Mouse (Mus musculus): ENCODE data around the gene Stxbp6. TPM values are rescaled to one million over a fixed set of nuclear protein-coding genes. Genes with fewer than 3 reads are reported as not detected.

Stxbp6 gene
- polyA plus RNA-seq, 1 experiment = 0.08 TPM

DNA sequence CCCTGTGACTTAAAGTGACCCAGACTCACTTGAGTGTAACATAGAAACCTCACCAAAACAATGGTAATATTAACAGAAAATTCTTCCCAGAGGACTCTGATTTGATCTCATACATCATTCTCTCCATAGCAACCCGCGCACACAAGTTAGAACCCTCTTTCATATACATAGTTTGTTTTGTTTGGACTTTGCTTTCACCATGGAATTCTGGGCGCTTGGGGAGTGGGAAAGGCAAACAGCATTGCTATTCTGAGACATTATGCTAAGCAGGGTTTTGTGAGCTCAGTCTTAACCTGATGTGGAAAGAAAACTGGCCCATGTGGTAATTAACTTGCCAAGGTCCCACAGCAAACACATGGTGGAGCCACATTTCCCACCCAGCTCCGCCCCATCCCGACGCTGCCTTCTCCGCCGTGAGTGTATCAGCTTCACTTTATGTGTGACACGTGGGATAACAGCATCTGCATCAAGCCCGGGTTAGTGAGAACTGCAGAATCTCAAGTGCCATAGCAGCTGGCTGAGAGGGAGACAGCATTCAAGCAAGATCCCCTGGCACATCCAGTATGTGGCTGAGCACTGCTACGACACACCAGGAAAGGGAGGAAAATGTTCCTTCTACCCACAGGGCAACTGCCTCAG is 7.3 kb downstream of the Stxbp6 start:
- Histone ChIP-seq H3K27me3 (ENCODE audit: control insufficient read depth, insufficient read depth, insufficient read length) (no peaks in the 10 kb centered on the region), H3ac (ENCODE audit: control insufficient read depth, insufficient read length, low read depth) (no peak overlapping the region), H3K79me2 (ENCODE audit: control insufficient read depth, insufficient read depth) (no peaks in the 10 kb centered on the region), H3K4me3 (ENCODE audit: insufficient read depth, poor library complexity, severe bottlenecking) (no peak overlapping the region), H3K36me3 (ENCODE audit: control insufficient read depth, insufficient read depth) (no peaks in the 10 kb centered on the region), H3K79me3 (ENCODE audit: low read depth) (no peaks in the 10 kb centered on the region)
- TF ChIP-seq CEBPB (IDR thresholded peaks at IDR 0.05; ENCODE audit: low read depth) = no peak
- no peak for TF ChIP-seq FOSL1 (IDR thresholded peaks at IDR 0.05; ENCODE audit: insufficient read depth, low read length, poor library complexity, severe bottlenecking)
- TF ChIP-seq USF1 (IDR thresholded peaks at IDR 0.05; ENCODE audit: low read depth) = no peak
- TF ChIP-seq MYOD1 (IDR thresholded peaks at IDR 0.05; ENCODE audit: control insufficient read depth, insufficient read length, low read depth) = no peak
- TF ChIP-seq MAX (IDR thresholded peaks at IDR 0.05) = no peak
- TF ChIP-seq MYOG (IDR thresholded peaks at IDR 0.05; ENCODE audit: control insufficient read depth, extremely low read depth, insufficient read length) = no peak

GRCm38 (mm10) chr12:45063606-45064005 is 10.9 kb downstream of the Stxbp6 start:
- Histone ChIP-seq H3K79me3 (ENCODE audit: low read depth) (no peaks in the 10 kb centered on the region), H3K36me3 (ENCODE audit: control insufficient read depth, insufficient read depth) (no peaks in the 10 kb centered on the region), H3K79me2 (ENCODE audit: control insufficient read depth, insufficient read depth) (no peaks in the 10 kb centered on the region), H3K27me3 (ENCODE audit: control insufficient read depth, insufficient read depth, insufficient read length) (no peaks in the 10 kb centered on the region), H3ac (ENCODE audit: control insufficient read depth, insufficient read length, low read depth) (no peak overlapping the region), H3K4me3 (ENCODE audit: insufficient read depth, poor library complexity, severe bottlenecking) (no peak overlapping the region)
- no peak for TF ChIP-seq FOSL1 (IDR thresholded peaks at IDR 0.05; ENCODE audit: insufficient read depth, low read length, poor library complexity, severe bottlenecking)
- TF ChIP-seq MAX (IDR thresholded peaks at IDR 0.05) = no peak
- TF ChIP-seq CTCF (IDR thresholded peaks at IDR 0.05; ENCODE audit: control insufficient read depth, insufficient read depth, insufficient read length) = no peak
- no peak for TF ChIP-seq MYOD1 (IDR thresholded peaks at IDR 0.05; ENCODE audit: control insufficient read depth, insufficient read length, low read depth)
- TF ChIP-seq USF1 (IDR thresholded peaks at IDR 0.05; ENCODE audit: low read depth) = no peak
- no peak for TF ChIP-seq CEBPB (IDR thresholded peaks at IDR 0.05; ENCODE audit: low read depth)
- TF ChIP-seq MYOG (IDR thresholded peaks at IDR 0.05; ENCODE audit: control insufficient read depth, extremely low read depth, insufficient read length) = no peak

DNA sequence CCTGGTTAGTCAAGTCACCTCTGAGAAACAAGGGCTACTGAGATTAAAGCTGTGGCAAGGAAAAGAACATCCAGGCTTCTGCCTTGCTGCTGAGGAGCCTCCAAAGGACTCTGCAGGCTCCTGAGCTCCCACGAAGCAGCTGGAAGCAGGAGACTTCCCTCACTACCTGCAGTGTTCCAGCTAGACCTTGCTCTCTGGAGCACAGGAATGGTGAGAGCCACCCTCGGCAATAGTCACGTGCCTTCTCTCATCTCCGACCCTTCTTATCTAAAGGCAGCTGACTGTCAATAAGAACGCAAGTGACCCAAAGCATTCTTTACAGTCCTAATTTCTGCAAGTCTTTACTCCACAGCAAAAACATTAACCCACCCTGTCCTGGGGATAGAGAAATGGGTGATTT is 13.2 kb downstream of the Stxbp6 start:
- TF ChIP-seq CEBPB (IDR thresholded peaks at IDR 0.05; ENCODE audit: low read depth) (no peak), MYOD1 (IDR thresholded peaks at IDR 0.05; ENCODE audit: control insufficient read depth, insufficient read length, low read depth) (no peak), CTCF (IDR thresholded peaks at IDR 0.05; ENCODE audit: control insufficient read depth, insufficient read depth, insufficient read length) (no peak), MYOG (IDR thresholded peaks at IDR 0.05; ENCODE audit: control insufficient read depth, extremely low read depth, insufficient read length) (no peak), USF1 (IDR thresholded peaks at IDR 0.05; ENCODE audit: low read depth) (no peak), FOSL1 (IDR thresholded peaks at IDR 0.05; ENCODE audit: insufficient read depth, low read length, poor library complexity, severe bottlenecking) (no peak), MAX (IDR thresholded peaks at IDR 0.05) (no peak)
- no peaks in the 10 kb centered on the region for H3K79me3 ChIP-seq (ENCODE audit: low read depth)
- no peaks in the 10 kb centered on the region for H3K27me3 ChIP-seq (ENCODE audit: control insufficient read depth, insufficient read depth, insufficient read length)
- no peak overlapping the region for H3K4me3 ChIP-seq (ENCODE audit: insufficient read depth, poor library complexity, severe bottlenecking)
- H3ac ChIP-seq (ENCODE audit: control insufficient read depth, insufficient read length, low read depth) = no peak overlapping the region
- no peaks in the 10 kb centered on the region for H3K36me3 ChIP-seq (ENCODE audit: control insufficient read depth, insufficient read depth)
- H3K79me2 ChIP-seq (ENCODE audit: control insufficient read depth, insufficient read depth) = no peaks in the 10 kb centered on the region

GRCm38 (mm10) chr12:45060804-45061203 is 13.7 kb downstream of the Stxbp6 start:
- Histone ChIP-seq H3K27me3 (ENCODE audit: control insufficient read depth, insufficient read depth, insufficient read length) (no peaks in the 10 kb centered on the region), H3K79me2 (ENCODE audit: control insufficient read depth, insufficient read depth) (no peaks in the 10 kb centered on the region), H3K36me3 (ENCODE audit: control insufficient read depth, insufficient read depth) (no peaks in the 10 kb centered on the region), H3ac (ENCODE audit: control insufficient read depth, insufficient read length, low read depth) (no peak overlapping the region), H3K79me3 (ENCODE audit: low read depth) (no peaks in the 10 kb centered on the region), H3K4me3 (ENCODE audit: insufficient read depth, poor library complexity, severe bottlenecking) (no peak overlapping the region)
- TF ChIP-seq FOSL1 (IDR thresholded peaks at IDR 0.05; ENCODE audit: insufficient read depth, low read length, poor library complexity, severe bottlenecking) = no peak
- TF ChIP-seq CTCF (IDR thresholded peaks at IDR 0.05; ENCODE audit: control insufficient read depth, insufficient read depth, insufficient read length) = no peak
- TF ChIP-seq MAX (IDR thresholded peaks at IDR 0.05) = no peak
- TF ChIP-seq MYOG (IDR thresholded peaks at IDR 0.05; ENCODE audit: control insufficient read depth, extremely low read depth, insufficient read length) = no peak

GRCm38 (mm10) chr12:45058007-45058406 is 16.5 kb downstream of the Stxbp6 start:
- H3K79me3 ChIP-seq (ENCODE audit: low read depth) = no peaks in the 10 kb centered on the region
- H3ac ChIP-seq (ENCODE audit: control insufficient read depth, insufficient read length, low read depth) = no peak overlapping the region
- no peaks in the 10 kb centered on the region for H3K79me2 ChIP-seq (ENCODE audit: control insufficient read depth, insufficient read depth)
- no peak overlapping the region for H3K4me3 ChIP-seq (ENCODE audit: insufficient read depth, poor library complexity, severe bottlenecking)
- H3K27me3 ChIP-seq (ENCODE audit: control insufficient read depth, insufficient read depth, insufficient read length) = no peaks in the 10 kb centered on the region
- TF ChIP-seq CTCF (IDR thresholded peaks at IDR 0.05; ENCODE audit: control insufficient read depth, insufficient read depth, insufficient read length) (no peak), CEBPB (IDR thresholded peaks at IDR 0.05; ENCODE audit: low read depth) (no peak), FOSL1 (IDR thresholded peaks at IDR 0.05; ENCODE audit: insufficient read depth, low read length, poor library complexity, severe bottlenecking) (no peak), MYOD1 (IDR thresholded peaks at IDR 0.05; ENCODE audit: control insufficient read depth, insufficient read length, low read depth) (no peak), MYOG (IDR thresholded peaks at IDR 0.05; ENCODE audit: control insufficient read depth, extremely low read depth, insufficient read length) (no peak), USF1 (IDR thresholded peaks at IDR 0.05; ENCODE audit: low read depth) (no peak), MAX (IDR thresholded peaks at IDR 0.05) (no peak)
- no peaks in the 10 kb centered on the region for H3K36me3 ChIP-seq (ENCODE audit: control insufficient read depth, insufficient read depth)

DNA sequence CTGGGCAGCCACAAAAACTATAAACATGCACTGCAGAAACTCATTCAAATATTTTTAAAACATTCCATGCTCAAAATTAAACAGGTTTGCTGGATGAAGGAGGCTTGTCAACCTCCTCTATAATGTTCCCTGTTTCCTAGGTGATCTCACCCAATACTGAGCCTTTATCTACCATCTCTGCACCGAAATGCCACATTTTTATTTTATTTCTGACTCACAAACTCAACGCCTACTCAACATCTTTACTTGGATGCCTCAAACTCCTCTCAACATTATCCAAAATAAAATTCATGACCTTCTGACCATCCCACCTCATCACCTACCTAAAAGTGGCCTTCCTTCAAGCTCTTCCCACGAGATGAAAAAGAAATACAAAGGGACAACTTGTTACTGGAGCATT is 18.1 kb downstream of the Stxbp6 start:
- TF ChIP-seq MYOD1 (IDR thresholded peaks at IDR 0.05; ENCODE audit: control insufficient read depth, insufficient read length, low read depth) = no peak
- TF ChIP-seq MYOG (IDR thresholded peaks at IDR 0.05; ENCODE audit: control insufficient read depth, extremely low read depth, insufficient read length) = no peak
- TF ChIP-seq CTCF (IDR thresholded peaks at IDR 0.05; ENCODE audit: control insufficient read depth, insufficient read depth, insufficient read length) = no peak
- no peak for TF ChIP-seq CEBPB (IDR thresholded peaks at IDR 0.05; ENCODE audit: low read depth)
- TF ChIP-seq FOSL1 (IDR thresholded peaks at IDR 0.05; ENCODE audit: insufficient read depth, low read length, poor library complexity, severe bottlenecking) = no peak
- TF ChIP-seq MAX (IDR thresholded peaks at IDR 0.05) = no peak
- TF ChIP-seq USF1 (IDR thresholded peaks at IDR 0.05; ENCODE audit: low read depth) = no peak
- H3ac ChIP-seq (ENCODE audit: control insufficient read depth, insufficient read length, low read depth) = no peak overlapping the region
- H3K79me3 ChIP-seq (ENCODE audit: low read depth) = no peaks in the 10 kb centered on the region
- H3K79me2 ChIP-seq (ENCODE audit: control insufficient read depth, insufficient read depth) = no peaks in the 10 kb centered on the region
- no peak overlapping the region for H3K4me3 ChIP-seq (ENCODE audit: insufficient read depth, poor library complexity, severe bottlenecking)
- no peaks in the 10 kb centered on the region for H3K36me3 ChIP-seq (ENCODE audit: control insufficient read depth, insufficient read depth)
- H3K27me3 ChIP-seq (ENCODE audit: control insufficient read depth, insufficient read depth, insufficient read length) = no peaks in the 10 kb centered on the region
